Mouse (Mus musculus) urinary bladder, postnatal 4 days (tissue): ENCODE data around the gene Med31.

Experiments
- DNase-seq, 2 experiments: peaks; one replicate each; pipeline ENCODE4 v3.0.0; 2021 to 2022; ENCODE audit warnings: low spot score in 2 of 2

Med31 gene

DNA sequence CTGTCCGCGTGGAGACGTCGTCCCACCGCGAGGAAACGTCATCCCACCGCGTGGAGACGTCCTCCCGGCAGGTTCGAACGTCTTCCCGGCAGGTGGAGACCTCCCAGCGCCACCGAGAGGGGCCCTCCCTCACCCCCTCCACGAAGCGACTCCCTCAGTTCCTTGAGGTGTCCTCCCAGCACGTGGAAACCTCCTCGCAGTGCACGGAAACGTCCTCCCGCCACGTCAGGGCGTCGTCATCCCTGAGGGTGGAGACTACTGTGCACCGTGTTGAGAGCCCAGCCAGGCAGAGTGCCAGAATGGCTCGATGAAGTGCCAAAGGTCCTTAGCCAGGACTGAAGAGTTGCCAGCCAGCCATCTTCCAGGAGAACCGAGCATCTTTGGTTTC is at the start of gene Med31:
TSS of gene Med31 (minus strand) at position 183 of the 388 bp plus-strand sequence.
- peak; percentile 54 to 72 for DNase-seq

DNA sequence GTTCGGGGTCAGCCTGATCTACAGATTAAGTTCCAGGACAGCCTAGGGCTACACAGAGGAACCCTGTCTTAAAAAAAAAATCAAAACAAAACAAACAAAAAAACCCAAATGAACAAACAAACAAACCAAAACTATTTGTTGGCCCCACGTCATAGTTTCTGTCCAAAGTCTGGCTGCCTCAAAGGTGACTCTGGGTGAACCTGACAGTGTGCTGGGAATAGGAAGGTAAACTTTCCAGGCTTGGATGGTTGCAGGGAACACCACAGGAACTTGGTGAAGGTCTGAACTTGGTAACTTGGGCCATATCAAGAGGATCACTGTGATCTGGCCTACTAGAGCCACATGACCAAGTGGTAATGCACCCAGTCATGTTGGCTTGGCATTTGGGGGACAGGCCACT is 41.0 kb upstream of the Med31 start:
- DNase-seq, result no peak

DNA sequence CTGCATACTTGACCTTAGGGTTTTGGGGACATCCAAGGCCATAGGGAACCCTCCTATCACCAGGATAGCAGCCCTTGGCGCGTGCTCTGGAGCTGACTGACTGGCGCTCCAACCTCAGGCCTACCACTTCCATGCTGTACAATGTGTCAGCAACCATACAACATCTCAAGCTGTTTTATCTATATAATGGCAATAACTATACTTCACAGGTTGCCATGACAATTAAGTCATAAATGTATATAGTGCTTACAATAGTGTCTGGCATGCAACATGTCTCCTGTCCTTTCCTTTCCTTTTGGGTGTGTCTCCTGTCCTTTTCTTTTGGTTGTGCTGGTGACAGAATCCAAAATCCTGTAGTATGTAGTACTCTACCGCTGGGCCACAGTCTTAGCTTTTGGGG is 40.2 kb upstream of the Med31 start:
- no peak for DNase-seq

DNA sequence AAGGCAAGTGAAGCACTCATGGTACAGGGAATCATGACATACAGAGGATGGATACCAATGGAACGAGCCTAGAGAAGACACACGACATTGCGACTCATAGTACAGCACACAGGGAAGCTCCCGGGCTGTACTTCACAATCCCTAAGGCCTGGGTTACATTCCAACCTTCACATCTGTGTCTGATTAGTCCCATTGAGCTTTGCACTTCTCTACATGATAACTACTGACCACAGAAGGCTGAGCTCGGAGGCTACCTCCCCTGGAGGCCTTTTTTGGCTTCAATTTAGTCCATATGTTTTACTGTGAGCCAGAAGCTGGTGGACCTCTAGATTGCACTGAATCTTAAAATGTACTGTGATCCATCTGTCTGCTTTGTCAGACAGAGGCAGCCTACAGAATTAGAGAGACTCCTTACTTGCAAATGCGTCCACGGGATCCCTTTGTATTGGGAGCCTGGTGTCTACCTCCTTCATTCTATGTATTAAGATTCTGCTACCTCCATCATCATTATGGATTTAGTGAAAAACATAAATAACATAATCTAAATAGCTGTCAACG is 29.9 kb upstream of the Med31 start:
- DNase-seq, result no peak

DNA sequence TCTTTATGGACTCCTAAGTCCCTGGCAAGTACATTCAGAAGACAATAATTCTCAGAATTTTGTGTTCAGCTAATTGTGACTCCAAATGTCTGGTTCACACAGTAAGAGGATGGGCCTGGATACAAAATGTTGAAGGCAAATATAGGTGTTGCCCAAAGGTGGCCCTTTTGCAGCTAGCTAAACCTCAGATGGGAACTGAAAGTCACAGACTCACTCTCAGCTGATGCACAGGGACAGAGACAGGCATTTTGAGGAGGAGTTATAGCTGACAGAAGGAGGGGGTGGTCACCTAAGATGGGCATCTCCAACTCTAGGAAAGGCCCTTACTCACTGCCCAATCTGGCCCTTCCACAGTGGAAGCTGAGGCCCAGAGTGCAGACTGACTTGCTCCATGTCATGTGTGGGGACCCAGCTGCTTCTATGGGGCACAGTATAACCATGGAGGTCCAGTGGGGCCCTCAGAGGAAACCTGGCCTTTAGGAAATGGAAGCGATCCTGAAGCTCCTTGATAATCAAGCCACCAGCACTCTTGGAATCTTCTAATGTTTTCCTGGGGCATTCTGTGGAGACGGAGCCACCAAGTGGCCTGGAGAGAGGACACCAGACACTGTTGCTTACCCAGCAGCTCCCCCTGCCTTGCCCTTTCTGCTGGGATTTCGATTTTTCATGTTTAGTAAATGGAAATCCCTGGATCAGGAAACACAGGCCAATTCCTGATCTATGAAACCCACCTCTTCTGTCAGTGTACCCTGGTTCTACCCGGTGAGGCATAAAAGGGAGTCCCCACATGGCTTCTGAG is 24.9 kb upstream of the Med31 start:
- DNase-seq, result no peak

DNA sequence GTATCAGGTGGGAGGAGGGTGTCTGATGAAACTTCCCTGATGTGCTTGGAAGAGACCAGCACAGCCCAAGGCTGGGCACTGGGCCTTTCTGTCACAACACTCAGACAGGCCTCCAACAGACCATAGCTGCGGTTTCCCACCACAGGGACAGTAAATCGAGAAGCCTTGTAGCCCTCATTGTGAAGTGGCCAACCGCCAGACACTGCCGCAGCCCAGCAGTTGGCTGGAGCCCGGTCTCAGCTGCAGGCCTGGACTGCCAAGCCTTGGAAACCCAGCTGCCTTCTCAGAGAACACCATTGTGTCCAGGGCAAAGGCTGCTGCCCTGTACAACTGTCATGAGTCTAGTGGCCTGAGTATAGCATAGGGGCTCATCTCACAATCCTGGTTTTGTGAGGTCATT is 18.6 kb upstream of the Med31 start:
- no peak for DNase-seq

DNA sequence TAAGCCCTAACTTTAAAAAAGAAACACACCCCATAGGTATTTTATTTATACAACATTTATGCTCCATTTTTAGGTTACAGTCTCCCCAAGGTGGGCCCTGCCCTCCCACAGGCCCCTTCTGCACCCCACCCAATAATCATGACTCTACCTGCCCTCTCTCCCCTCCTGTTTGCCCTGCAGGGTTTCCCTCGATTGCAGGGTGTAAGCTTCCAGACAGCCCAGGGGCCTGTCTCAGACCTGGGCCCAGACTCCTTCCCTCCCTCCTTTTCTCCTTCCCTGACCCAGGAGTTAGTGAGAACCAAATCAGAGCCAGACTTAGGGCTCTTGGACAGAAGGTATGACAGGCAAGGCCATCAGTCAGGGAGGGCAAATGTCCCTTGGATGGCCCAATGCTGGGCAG is 17.6 kb upstream of the Med31 start:
- DNase-seq, result no peak

DNA sequence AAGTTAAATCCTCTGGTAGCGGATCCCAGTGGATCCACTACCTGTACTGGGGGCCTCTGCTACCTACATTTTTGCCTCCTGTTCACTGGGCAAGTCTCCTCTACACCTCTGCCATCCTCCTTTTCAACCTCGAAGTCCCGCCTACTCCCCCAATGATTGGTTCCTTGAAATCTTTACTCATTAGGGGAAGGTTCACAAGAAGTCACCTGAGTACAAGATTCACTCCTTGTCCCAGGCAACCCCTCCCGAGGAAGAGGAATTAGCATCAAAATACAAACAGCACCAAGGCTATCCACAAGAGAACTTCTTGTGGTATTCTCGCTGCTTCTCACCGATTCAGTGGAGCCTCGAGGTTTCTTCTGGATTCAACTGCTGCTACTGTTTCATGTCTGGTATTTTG is 16.7 kb upstream of the Med31 start:
- no peak for DNase-seq

DNA sequence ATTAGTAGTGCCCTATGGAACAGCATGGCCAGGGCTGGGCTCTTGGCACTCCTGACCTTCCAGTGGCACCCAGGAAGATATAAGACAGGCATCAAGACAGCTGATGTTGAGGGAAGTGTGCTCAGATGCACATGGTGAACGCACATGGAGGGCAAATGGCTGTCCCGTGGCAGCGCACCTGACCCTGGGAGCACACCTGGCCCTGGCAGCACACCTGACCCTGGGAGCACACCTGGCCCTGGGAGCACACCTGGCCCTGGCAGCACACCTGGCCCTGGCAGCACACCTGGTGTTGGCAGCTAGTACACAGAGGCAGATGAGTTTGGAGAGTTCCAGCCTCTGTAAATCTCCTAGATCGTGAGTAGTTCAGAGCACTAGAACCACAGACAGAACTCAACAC is 13.1 kb upstream of the Med31 start:
- DNase-seq, result no peak

DNA sequence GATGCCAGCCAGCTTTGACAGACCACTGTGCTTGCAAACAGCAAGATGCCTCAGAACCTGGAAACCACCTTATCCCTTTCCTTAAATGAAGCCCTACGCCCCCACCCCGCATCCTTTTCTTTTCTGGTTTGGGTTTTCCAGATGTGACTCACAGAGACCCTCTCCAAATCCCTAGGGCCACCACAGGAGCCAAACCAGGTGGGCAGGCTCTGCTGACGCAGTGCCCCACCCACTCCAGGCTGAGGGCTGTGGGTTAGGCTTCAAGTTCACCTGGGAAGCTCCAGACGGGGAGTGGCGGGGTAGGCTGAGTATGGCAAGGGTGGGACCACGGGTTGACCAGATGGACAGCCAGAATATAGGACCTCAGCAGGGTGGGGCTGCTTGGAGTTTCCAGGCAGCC is 11.5 kb upstream of the Med31 start:
- no peak for DNase-seq

DNA sequence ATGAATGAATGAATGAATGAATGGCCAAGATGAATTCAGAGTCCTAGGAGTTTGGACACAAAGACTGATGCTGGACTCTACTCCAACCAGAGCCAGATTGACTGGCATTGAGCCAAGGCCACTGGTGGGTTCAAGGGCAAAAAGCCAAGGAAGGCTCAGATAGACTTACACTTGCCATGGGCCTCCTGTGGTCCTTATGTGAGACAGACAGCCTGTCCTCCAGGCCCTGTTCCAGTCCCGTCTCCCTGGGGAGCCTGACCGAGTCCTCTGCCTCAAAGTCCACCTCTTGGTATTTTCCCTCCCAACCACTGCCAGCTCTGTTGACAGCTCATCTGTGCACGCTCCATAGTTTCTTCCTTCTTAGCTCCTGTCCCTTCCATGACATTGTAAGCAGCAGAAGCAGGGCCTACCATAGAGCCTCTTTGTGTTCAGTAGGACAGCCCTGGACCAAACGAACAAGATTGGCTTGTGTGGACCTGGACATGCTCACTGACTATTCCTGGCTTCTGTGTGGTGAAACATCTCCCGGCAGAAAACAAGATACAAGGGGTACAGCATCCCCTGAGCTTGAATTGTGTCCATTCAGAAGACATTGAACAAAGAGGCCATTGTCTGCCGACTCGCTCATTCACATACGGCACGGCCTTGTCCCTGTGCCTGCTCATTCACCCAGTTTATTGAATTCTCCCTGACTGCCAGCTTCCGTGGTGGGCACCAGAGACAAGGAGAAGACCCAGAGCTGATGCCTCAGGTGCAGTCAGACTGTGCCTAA is 10.8 kb upstream of the Med31 start:
- no peak for DNase-seq

DNA sequence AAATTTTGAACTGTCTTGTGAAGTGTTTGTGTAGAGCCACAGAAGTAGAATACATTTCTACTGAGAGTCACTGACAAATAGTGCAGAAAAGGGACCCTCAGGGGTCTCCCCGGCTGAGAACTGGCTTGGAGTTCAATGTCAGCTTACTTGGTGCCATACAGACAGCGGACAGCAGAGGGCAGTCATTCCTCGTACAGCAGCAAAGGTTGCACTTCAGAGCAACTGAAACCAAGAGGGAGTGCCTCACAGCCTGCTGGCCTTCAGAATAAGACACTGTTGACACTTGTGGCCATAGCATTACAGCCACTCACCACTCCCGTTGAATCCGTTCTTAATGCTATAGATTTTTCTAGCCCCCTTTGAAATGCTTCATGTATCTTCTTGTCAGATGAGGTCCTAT is 9.5 kb upstream of the Med31 start:
- peak; percentile 49 to 81 for DNase-seq

DNA sequence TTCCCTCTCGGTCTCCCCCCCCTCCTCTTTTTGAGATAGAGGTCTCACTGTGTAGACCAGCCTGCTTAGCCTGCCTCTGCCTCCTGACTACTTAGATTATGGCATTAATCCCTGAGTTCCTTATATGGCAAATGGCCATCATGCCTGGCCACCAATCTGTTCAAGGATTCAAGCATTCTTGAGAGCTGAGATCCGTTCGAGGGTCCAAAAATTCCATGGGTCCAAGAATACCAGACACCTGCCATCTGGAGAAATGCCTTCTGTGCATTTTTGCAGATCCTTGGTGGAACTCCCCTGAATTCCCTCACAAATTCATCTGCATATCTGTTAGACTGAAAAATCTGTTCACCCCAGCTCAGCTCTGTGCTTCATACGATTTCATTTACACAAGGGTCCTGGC is 8.0 kb upstream of the Med31 start:
- no peak for DNase-seq

DNA sequence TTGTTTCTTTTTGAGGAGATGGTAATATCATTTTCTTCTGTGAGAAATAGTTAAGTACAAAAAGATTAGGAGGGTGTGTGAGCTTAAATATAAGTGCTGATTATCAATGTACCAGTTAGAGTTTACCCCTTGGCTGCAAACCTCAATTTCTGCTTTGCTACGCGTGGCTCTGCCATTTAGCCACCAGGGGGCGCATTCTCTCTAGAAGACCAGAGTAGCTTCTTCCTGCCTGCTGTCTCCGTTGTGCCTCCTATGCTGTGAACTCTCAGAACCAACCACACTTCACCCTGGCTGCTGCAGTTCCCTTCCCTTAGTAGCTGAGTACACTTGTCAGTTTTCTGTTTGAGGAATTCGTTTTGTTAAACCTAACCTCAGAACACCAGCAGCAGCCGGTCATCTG is 5.9 kb upstream of the Med31 start:
- peak in 1 of 2 experiments; percentile 81 for DNase-seq

DNA sequence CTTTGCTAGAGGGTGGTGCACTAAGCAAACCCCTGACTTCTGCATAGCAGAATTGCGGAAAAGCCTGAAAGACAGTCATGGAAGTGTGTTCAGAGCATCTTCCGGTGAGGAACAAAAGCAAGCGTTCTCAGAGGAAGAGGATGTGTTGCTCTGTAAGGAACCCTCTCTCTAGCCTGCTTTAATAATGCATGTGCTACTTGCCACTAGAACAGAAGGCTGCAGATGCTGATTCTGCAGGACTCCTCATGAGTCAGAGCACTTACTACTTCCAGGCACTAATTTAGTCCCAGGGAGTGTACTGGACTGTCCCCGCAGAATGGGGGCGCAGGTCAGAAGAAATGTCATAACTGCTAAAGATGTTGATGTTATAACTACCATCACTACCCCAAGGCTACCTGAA is 1.7 kb upstream of the Med31 start:
- DNase-seq, result no peak

DNA sequence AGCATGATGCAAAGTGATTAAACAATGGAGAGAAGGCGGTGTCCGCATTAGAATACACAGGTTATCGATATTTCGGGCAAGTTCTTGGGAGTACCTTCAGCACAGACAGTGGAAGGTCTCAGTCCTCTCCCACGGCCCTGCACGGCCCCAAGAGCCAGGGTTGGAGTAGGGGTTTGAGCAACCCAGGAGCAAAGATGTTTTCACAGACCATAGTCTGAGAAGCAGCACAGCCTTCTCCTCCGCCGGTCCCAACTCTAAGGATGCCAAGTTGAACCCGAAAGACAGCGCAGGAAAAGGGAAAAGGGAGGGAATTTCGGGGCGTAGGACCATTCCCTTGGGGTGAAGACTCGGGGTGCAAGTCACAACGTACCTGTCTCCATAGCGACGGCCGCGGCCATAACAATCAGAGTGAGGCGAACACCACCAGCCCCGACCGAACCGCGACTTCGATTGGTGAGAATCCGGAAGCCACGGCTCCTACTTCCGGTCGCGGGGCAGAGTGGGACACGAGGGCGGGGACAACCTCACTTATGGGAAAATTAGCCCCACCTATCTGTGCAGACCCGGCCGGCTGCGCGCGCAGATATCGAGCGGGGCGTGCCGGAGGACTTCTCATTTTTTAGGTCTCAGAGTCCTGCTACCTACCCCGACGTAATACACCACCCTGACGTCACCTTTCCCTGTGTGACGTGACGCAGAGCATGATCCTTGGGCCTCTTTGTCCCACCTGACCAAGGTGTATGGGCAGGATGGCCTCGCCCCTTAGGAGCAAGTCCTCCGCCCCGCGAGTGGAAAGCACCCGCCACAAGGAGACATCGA is 592 bp downstream of the Med31 start:
- DNase-seq, result peak; percentile 91 to 96

DNA sequence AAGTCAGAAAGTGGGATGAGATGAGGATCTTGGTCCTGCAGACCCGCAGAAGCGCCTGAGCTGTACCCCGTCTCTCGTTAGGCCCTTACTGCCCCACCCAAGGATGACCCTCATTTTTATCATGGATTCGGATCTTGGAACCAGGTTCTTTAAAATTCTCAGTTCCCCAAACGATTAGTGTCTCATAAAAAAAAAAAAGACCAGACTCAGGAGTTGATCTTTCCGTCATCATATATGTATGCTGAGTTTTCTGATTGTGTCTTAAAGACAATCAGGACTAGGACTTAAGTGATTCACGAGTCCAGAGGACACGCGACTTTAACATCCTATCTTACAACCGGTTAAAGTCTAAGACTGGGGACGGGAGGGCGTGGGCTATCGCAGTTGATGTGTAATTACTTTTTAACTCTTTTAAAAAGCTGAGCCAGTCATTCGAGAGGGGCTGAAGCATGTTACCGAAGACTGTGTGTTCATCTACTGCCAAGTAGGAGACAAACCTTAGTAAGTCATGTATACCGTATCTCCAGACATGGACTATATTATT is 7.5 kb downstream of the Med31 start:
- DNase-seq, result no peak

DNA sequence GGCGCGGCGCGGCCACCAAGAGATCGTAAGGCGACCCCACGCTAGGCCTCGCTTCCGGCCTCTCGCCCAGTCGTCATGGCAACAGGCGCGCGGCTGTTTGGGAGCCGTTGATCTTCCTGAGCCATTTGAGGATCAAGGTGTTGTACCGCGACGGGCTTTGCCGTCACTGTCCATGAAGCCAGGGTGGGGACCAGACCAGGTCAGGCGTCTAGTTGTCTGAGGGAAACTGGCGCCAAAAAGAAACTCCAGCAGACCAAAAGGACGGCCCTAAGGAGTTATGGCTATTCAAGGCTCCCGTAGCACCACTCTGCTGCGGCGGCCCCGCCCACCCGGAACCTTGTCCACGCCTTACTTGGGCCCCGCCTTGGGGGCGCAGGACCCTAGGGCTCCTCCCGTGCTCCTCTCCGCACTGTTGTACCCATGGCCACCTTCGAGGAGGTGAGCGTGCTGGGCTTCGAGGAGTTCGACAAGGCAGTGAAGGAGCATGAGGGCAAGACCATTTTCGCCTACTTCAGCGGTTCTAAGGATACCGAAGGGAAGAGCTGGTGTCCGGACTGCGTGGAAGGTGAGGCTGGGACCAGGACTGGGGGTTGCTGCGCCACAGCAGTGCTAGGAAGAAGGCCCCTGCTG is 8.1 kb downstream of the Med31 start, which contains the start of the genes 4933427D14Rik and Txndc17:
TSS of gene 4933427D14Rik (minus strand) at position 256 of the 630 bp plus-strand sequence.
TSS of gene Txndc17 (plus strand) at position 344 of the 630 bp plus-strand sequence.
- DNase-seq, result peak; percentile 85 to 87

DNA sequence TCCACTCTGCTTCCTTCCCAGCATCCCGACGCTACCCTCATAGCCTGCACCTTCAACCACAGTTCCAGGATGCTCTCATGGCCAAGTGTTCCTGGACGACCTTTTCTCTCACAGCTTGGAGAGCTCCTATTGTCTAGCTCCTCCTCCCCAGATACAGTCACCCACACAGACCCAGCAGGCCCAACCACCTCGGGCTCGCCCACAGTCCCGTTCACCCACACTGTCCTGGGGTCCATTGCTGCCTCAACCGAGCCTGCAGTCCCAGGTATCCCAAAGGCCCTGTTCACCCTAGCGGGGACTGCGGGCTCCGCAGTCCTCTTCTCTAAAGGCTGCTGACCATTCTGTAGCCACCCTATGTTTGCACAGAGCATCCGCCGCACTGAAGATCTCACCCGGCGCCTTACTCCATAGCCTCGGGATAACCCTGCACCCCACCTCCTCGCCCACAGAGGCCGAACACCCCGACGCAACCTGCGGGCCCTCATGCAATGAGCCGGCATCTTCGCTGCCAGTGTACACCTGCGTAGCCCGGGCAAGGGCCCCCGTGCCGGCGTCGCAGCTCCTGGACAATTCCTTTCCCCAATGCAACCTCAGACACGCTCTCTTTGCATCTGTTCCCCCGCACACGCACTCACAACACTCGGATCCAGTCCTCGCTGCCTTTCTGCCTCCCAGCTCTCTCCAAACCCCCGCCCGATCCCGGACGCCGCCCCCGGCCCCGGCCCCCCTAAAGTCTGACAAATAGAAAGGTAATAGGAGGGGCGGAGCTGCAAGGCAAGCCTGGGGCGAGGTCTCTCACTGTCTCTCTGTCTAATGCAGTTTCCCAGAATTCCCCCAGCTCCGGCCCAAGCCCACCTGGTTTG is 8.8 kb downstream of the Med31 start, which contains the start of gene Gm43951:
TSS of gene Gm43951 (minus strand) at position 500 of the 863 bp plus-strand sequence.
- no peak for DNase-seq

DNA sequence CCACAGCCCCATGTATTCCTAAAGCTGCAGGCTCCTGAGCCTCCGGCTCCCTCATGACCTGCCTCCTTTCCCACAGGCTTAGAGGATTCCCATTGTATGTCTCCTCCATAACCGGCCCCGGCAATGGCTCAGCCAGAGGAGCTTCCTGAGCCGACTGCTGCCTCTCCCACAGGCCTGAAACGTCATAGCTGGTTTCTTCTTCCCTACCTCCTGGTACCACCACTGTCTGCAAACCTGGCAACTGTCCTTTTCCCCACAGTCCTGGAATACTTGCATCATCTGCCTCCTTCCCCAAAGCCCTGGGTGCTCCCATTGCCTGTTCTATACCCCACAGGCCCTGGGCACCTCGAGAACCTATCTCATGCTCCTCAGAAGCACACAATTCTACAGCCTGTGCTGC is 10.1 kb downstream of the Med31 start:
- no peak for DNase-seq
